Mouse (Mus musculus) left cerebral cortex, adult 2 months (tissue): ENCODE data around the gene Lgals8. TPM values are rescaled to one million over a fixed set of nuclear protein-coding genes. Genes with fewer than 3 reads are reported as not detected.

Experiments
- DNase-seq, 2 experiments: peaks; one replicate each; pipeline ENCODE4 v3.0.0; 2021 to 2022; ENCODE audit warnings: low spot score in 2 of 2, mixed read lengths in 1 of 2; ENCODE audit errors: extremely low spot score in 1 of 2
- H3K27ac ChIP-seq: fragments of 200-600 bp; 2 replicates; pipeline ENCODE4 v1.8.1; 2022
- H3K4me3 ChIP-seq: fragments of 200-600 bp; 2 replicates; pipeline ENCODE4 v1.8.1; 2022
- CTCF ChIP-seq: fragments of 200-600 bp; IDR thresholded peaks from 2 replicates; pipeline ENCODE4 v1.8.1; 2022; ENCODE audit warnings: antibody characterized with exemption, mild to moderate bottlenecking, moderate library complexity
- intact Hi-C: fragments of 180-260 bp; cut with DNase I; formaldehyde crosslinking; loops from one replicate; pipeline ENCODE4 v1.15.1; 2025
- total RNA-seq, 2 experiments: library from RNA; stranded (reverse); gene quantifications; 2 replicates each; pipeline ENCODE4 v1.2.3; 2021

The Lgals8 gene
- total RNA-seq, 2 experiments from 2014 or later = 32.7 to 37.0 TPM

GRCm38 (mm10) chr13:12456711-12457110 is 8.0 kb downstream of the Lgals8 start:
- no peak for DNase-seq
- H3K27ac ChIP-seq = no peak overlapping the region
- intact Hi-C loops = no loop called here
- no peak for TF ChIP-seq CTCF
- no peak overlapping the region for H3K4me3 ChIP-seq

DNA sequence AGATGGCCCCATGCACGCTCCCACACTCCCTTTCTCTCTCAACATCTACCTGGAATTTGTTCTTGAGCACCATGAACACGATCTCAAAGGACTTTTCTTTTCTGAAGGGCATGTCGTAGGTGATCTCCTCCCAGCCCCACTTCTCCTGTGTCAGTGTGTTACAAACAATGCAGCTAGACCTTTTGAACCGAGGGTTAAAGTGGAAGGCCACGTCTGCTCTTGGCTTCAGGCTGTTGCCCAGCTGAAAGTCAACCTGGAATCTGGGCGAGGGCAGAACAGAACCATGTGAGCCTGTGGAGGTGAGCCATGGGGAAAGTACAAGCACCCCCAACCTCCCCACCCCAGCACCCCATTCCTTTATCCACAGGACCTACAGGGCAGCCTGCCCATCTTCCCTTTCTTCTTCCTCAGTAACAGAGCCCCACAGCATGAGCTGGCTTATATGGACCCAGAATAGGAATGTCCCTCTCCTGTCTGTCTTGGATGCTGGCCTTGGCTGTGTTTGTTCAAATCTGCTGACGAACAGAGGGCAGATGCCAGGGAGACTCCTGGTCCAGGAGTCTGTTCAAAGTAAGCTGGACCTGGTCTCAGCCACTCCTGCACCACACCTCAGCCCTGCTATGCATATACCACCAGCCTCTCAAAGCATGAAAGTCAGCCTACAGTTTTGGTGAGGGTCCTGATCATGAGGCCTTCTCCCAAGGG is 9.9 kb downstream of the Lgals8 start:
- Histone ChIP-seq H3K4me3 (no peak overlapping the region), H3K27ac (no peak overlapping the region)
- intact Hi-C loops = no loop called here
- TF ChIP-seq CTCF = no peak
- DNase-seq = no peak

GRCm38 (mm10) chr13:12453150-12453549 is 11.6 kb downstream of the Lgals8 start:
- H3K4me3 ChIP-seq = no peak overlapping the region
- intact Hi-C loops = no loop called here
- no peak overlapping the region for H3K27ac ChIP-seq
- DNase-seq = no peak
- TF ChIP-seq CTCF = no peak

GRCm38 (mm10) chr13:12442008-12442587 is 22.6 kb downstream of the Lgals8 start:
- DNase-seq = no peak
- intact Hi-C loops = no loop called here
- Histone ChIP-seq H3K27ac (no peak overlapping the region), H3K4me3 (no peak overlapping the region)
- TF ChIP-seq CTCF = no peak

- no peak overlapping the region for H3K27ac ChIP-seq
- no peak overlapping the region for H3K4me3 ChIP-seq
- no peak for TF ChIP-seq CTCF
- DNase-seq = no peak
- intact Hi-C loops = no loop called here
Observed at GRCm38 (mm10) chr13:12440813-12441212, 23.9 kb downstream of the Lgals8 start.

DNA sequence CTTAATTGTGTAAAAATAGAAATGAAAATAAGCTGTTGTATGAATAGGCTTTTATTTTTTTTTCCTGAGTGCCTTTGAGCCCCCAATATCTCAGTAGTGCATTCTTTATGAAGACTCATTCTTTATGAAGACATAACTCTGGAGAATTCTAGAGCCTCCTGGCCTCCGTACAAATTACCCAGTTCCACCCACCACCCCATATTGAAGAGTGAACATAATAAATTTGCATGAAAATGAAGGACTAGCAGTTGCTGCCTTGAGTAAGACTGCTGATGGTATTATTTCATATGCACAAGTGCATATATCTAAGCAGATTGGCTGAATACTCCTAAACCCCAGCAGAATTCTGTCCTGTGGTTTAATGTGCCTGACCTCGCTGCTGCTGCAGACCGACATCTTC is 25.2 kb downstream of the Lgals8 start:
- no peak overlapping the region for H3K4me3 ChIP-seq
- intact Hi-C loops = no loop called here
- TF ChIP-seq CTCF = no peak
- no peak for DNase-seq
- no peak overlapping the region for H3K27ac ChIP-seq

GRCm38 (mm10) chr13:12433843-12434242 is 30.9 kb downstream of the Lgals8 start:
- DNase-seq = no peak

DNA sequence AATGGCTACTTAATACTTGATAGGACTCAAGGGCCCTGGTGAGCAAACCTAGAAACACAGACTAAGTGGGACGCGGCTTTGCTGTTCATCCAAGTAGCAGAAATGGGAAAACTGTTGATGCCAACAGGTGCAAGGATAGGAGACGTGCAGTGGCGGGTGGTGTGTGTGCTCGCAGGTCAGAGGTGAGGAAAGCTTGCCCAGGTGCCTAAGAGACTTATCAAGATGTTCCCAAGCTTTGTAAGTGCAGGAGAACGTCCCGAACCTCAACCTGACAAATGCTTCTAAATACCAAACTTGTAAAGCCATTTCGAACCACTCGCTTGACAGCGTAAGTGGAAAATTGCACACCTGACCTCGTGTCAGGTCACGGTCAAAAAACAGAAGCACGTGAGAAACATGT is 36.2 kb downstream of the Lgals8 start:
- H3K27ac ChIP-seq = no peak overlapping the region
- no peak for DNase-seq
- no peak overlapping the region for H3K4me3 ChIP-seq
- TF ChIP-seq CTCF = no peak
- intact Hi-C loops = no loop called here

More at GRCm38 (mm10) chr13:12433843-12434242, 30.9 kb downstream of the Lgals8 start:
- no peak overlapping the region for H3K27ac ChIP-seq
- no peak for TF ChIP-seq CTCF
- intact Hi-C loops = loop anchor here (5.0 kb wide), 1 partner anchor 37 kb away; the partner anchor contains the start of gene Heatr1
- H3K4me3 ChIP-seq = no peak overlapping the region

GRCm38 (mm10) chr13:12420596-12420995 is 44.1 kb downstream of the Lgals8 start:
- intact Hi-C loops = no loop called here
- H3K4me3 ChIP-seq = no peak overlapping the region
- H3K27ac ChIP-seq = no peak overlapping the region
- DNase-seq = no peak
- TF ChIP-seq CTCF = no peak

GRCm38 (mm10) chr13:12412016-12412415 is 52.7 kb downstream of the Lgals8 start:
- no peak for TF ChIP-seq CTCF
- H3K27ac ChIP-seq = no peak overlapping the region
- no peak for DNase-seq
- no peak overlapping the region for H3K4me3 ChIP-seq
- intact Hi-C loops = no loop called here

DNA sequence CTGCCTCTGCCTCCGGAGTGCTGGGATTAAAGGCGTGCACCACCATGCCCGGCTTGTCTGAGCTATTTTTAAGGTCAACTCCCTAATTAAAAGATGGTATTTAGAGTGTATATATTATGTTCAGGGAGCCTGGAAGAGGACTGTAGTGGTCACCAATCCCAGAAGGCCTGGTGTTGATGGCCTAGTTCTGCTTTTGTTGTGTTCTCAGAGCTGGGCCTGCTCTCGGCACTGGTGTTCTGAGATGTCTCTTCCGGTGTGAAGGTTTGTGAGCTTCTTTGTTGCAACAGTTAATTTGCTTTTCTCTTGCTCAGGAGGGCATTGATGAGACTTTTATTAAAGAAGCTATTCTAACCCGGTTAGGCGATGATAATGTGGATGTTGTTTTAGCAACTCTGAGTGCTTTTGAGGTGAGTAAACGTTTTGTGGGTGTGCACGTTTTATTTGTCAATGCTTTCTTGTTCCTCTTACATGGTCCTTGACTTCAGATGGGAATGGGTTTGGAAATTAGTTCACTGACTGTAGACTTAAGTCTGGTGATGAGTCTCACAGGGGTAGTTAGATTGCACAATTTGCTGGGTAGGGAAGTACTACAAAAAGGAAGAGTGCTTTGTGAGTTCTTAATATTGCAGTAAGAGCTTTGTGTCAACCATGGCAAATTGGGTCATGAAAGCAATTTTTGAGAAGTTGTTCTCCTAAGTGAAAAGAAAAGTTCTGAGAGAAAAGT is 56.2 kb downstream of the Lgals8 start:
- Histone ChIP-seq H3K27ac (no peak overlapping the region), H3K4me3 (no peak overlapping the region)
- no peak for TF ChIP-seq CTCF
- DNase-seq = no peak
- intact Hi-C loops = no loop called here

DNA sequence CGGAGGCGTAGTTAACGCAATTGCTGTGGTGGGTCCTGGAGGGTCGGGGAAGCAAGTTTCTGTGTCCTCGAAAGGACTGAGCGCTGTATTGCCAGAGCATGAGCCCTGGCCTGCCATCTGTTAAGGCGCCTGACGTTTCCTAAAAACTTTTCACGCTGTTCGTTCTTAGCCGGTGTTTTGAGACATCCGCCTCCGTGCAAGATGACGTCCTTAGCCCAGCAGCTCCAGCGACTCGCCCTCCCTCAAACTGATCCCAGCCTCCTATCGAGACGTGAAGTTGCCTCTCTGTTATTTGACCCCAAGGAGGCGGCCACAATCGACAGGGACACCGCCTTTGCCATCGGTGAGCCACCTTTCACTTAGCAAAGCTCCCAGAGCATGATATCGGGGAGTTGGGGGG is 69.2 kb downstream of the Lgals8 start:
- DNase-seq = no peak
- no peak for TF ChIP-seq CTCF
- Histone ChIP-seq H3K4me3 (peak overlapping the region; percentile 98), H3K27ac (no peak overlapping the region)
- intact Hi-C loops = loop anchor here (2.0 to 5.0 kb wide), 2 partner anchors 37 to 185 kb away; no protein-coding TSS in a partner anchor
